Mouse (Mus musculus) brain, embryonic 14.5 days (tissue): ENCODE measurements around the gene 1700001C19Rik. TPM values are rescaled to one million over a fixed set of nuclear protein-coding genes. Genes with fewer than 3 reads are reported as not detected.

Experiments used
- DNase-seq: peaks from one replicate; pipeline ENCODE4 v3.0.0-alpha.2; 2011; ENCODE audit warnings: low read depth
- CTCF ChIP-seq: fragments of 200-500 bp; IDR thresholded peaks from 2 replicates; pipeline ENCODE4 v1.5.1; 2012; ENCODE audit warnings: inconsistent platforms, mild to moderate bottlenecking, moderate library complexity, borderline replicate concordance; ENCODE audit not compliant: insufficient read depth, insufficient read length; ENCODE audit errors: extremely low read depth
- POLR2A ChIP-seq: fragments of 200-500 bp; IDR thresholded peaks from 2 replicates; pipeline ENCODE4 v1.6.1; 2012; ENCODE audit warnings: mild to moderate bottlenecking, inconsistent platforms, borderline replicate concordance; ENCODE audit not compliant: poor library complexity, insufficient read depth, insufficient read length, severe bottlenecking; ENCODE audit errors: extremely low read depth
- polyA plus RNA-seq: library from polyadenylated mRNA; depleted of rRNA; stranded (reverse); fragments of >200 nt; gene quantifications from 2 replicates; pipeline ENCODE4 v1.2.3, GENCODE M21; 2012; rRNA removed

1700001C19Rik gene
- 0.41 and 0.53 TPM in 2 replicates for polyA plus RNA-seq

DNA sequence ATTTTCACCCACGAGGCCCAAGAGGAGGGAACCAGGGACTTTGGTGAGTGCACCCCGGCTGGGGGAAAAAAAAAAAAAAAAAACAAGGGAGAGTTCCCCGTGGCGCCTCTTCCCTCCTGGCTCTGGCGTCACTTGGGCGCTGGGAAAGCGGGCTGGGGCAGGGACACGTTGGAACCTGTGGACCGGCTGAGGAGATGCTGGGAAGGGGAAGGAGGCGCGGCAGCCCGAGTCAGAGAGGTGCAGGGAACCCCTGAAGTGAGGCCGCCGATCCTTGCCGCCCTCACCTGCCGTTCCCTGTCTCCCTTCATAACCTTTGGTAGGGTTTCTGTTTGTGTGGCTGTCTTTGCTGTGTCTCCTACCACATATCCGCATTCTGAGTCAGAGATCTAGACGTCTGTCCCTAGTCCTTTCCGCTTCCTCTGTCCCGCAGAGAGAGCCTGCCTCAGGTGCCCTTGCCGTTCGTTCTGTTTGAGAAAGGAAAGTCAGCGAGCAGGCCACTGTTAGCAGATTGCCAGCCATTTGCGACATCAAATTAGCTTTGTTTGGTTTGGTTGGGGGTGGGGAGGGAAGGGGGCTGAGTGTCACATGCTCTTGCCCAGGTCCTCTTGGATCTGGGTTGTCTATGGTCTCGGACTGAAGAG lies at the start of gene 1700001C19Rik:
TSS of gene 1700001C19Rik (minus strand) at position 470 of the 641 bp plus-strand sequence.
- no peak for TF ChIP-seq POLR2A
- TF ChIP-seq CTCF: no peak
- no peak for DNase-seq

- peak; percentile 56 for DNase-seq
- TF ChIP-seq POLR2A: no peak
- no peak for TF ChIP-seq CTCF
Observed at GRCm38 (mm10) chr17:47485791-47486190, 48.6 kb upstream of the 1700001C19Rik start.

DNA sequence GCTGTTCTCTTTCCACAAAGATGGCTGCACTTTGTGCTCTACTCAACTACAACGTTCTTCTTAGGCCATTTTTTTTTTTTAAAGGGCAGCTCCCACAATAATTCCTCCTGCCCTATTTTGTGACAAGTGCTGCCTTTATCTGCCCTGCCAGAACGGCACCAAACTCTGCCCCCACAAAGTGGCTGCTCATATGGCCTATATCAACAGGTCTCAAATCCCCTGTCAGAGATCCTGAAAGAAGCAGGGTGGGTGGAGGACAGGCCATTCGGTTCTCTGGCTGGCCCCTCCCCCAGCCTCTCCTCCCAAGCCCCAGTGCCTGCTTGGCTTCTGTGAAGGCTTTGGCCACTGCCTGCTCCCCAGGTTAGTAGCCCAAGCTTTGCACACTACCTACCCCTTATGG lies 47.8 kb upstream of the 1700001C19Rik start:
- no peak for TF ChIP-seq CTCF
- TF ChIP-seq POLR2A: no peak
- DNase-seq: no peak

DNA sequence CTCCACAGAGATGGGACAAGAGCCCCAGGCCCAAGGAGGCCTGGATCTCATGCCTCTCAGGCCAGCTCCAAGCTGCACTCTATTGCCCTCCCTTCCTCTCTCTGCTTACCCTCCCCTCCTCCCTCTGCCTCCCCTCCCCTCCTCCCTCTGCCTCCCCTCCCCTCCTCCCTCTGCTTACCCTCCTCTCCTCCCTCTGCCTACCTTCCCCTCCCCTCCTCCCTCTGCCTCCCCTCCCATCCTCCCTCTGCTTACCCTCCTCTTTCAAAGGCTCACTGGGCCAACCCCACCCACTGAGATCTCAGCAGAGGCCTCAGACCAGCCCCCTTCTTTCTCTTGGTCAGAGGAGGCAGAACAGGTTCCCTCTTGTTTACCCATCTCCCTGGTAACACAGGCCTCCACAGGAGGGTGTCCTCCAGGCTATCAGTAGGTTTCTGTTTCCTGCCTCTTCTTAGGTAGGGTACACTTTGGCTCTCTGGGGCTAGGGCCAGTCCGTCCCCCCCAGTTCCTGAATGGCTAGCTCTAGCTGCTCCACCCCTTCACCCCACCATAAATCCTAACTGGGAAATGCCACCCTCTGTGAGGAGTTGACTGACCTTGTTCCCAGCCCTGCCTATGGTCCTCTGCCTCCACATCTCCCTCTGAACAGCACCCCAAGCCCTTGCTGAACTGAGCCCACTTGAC lies 47.2 kb upstream of the 1700001C19Rik start:
- DNase-seq: peak; percentile 45
- TF ChIP-seq CTCF (no peak), POLR2A (no peak)

DNA sequence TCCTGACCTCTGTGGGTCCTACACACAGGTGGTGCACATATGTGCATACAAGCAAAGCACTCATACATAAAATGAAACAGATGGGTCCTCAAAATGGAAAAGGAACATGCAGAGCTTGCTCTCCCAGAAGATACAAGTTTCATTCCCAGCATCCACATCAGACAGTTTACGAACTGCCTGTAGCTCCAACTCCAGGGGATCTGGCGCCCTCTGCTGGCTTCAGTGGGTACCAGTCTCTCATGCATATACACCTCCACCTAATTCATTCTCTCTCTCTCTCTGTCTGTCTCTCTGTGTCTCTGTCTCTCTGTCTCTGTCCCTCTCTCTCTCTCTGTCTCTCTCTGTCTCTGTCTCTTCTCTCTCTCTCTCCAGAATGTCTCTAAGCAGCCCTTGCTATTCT lies 45.2 kb upstream of the 1700001C19Rik start:
- TF ChIP-seq CTCF (peak; percentile 70), POLR2A (no peak)
- DNase-seq: peak; percentile 62

DNA sequence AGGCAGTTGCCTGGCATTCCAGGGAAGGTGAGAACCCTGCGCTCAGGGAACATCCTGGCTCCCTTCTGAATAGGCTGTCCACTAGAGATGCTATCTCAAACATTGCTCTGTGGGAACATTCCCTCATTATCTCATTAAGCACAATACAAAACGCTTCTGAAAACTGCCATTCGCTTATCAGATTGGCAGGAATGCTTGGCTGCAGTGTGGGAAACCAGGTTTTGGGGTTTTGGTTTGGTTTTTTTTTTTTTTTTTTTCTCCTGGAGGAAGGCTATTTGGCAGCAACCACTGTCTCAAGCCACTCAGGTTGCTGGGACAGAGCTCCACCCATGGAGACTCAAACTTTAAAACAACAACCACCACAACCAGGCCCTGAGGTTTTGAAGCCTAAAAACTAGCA lies 42.7 kb upstream of the 1700001C19Rik start:
- DNase-seq: no peak
- no peak for TF ChIP-seq CTCF
- TF ChIP-seq POLR2A: no peak

DNA sequence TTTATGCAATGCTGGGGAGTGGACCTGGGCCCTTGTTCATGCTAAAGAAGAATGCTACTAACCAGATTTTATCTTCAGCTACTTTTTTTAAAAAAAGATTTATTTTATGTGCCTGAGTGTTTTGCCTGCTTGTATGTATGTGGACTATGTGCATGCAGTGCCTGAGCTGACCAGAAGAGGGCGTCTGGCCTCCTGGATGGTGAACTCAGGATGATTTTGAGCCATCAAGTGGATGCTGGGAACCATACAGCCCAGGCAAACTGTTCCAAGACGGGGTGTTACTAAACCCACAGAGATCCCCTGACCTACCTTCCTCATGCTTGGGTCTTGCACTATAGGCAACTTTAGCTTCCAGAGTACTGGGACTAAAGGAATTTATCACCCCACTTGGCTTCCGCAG lies 38.5 kb upstream of the 1700001C19Rik start:
- TF ChIP-seq CTCF (peak; percentile 40; the same call in 1 of the 2 replicates), POLR2A (no peak)
- DNase-seq: no peak

DNA sequence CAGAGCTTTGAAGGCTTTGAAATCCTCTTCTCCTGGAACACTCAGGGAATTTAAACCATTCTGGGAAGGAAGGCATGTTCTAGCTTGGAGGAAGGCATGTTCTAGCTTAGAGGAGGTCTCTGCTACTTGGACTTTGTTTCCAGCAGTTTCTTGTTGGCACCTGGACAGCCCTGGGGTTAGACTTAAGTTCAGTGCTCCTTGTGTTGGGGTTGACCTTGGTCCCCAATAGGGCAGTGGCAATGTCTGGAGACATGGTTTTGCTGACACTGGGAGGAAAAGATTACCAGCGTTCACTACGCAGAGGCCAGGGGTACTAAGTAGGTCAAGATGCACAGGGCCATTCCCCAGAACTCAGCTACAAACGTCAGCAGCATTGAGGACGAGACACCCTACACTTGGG lies 38.0 kb upstream of the 1700001C19Rik start:
- no peak for TF ChIP-seq POLR2A
- TF ChIP-seq CTCF: no peak
- no peak for DNase-seq

- TF ChIP-seq CTCF: no peak
- TF ChIP-seq POLR2A: no peak
- no peak for DNase-seq
Observed at GRCm38 (mm10) chr17:47474250-47474649, 37.1 kb upstream of the 1700001C19Rik start.

GRCm38 (mm10) chr17:47473434-47473974 lies 36.3 kb upstream of the 1700001C19Rik start:
- DNase-seq: no peak

DNA sequence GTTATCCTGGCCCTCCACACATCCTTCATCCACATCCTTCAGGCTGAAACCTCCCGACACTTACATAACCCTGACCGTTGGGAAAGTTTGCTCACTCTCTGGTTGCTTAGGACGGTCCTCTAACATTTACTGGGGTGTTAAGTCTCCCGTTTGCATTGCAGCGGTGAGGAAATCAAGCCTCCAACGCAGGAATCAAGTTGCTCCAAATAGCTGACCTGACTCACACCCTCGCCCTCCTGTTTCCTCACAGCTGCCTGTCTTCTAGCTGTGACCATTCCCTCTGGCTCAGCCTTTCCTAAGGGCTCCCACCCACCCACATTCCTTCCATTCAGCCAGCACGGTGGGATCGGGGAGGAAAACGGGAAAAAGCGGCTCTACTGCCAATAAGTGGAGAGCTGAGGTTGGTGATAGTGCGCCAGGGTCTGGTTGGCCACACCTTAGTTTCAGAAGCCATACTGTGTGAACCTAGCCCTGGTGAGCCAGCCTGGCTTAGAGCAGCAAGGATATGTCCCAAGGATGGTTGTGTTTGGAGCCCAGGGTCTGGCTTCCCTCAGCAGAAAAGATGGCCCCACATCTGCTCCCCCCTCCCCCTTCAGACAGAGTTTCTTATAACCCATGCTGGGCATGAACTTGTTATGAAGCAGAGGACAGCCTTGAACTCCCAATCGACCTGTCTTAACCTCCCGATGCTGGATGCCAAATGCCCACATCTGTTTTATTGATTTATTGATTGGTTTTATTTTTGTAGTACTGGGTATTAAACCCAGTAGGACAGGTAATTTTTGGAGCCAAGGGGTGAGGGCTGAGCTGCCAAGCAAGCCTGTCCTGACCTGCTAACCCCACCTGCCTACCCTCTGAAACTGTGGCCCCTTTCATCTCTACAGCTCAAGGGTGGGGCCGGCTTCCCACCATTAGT lies 35.5 kb upstream of the 1700001C19Rik start:
- TF ChIP-seq POLR2A (no peak), CTCF (no peak)

More at GRCm38 (mm10) chr17:47473434-47473974, 36.3 kb upstream of the 1700001C19Rik start:
- TF ChIP-seq POLR2A: no peak
- peak; percentile 81 for TF ChIP-seq CTCF

More for the DNA sequence above, 35.5 kb upstream of the 1700001C19Rik start:
- no peak for DNase-seq
